Mouse (Mus musculus) neutrophil, adult 59 days (primary cell): Measurements from ENCODE around the gene Mymx. TPM values are rescaled to one million over a fixed set of nuclear protein-coding genes. Genes with fewer than 3 reads are reported as not detected.

Experiments
- total RNA-seq, 2 experiments: library from RNA; stranded (reverse); gene quantifications; 1 replicate in 1 of 2; 2 replicates in 1 of 2; pipeline ENCODE4 v1.2.4; 2023

Mymx gene
- not detected for total RNA-seq

GRCm38 (mm10) chr17:45601877-45602304, at the start of gene Mymx:
Gene Mymx (minus strand): TSS chr17:45602102.

DNA sequence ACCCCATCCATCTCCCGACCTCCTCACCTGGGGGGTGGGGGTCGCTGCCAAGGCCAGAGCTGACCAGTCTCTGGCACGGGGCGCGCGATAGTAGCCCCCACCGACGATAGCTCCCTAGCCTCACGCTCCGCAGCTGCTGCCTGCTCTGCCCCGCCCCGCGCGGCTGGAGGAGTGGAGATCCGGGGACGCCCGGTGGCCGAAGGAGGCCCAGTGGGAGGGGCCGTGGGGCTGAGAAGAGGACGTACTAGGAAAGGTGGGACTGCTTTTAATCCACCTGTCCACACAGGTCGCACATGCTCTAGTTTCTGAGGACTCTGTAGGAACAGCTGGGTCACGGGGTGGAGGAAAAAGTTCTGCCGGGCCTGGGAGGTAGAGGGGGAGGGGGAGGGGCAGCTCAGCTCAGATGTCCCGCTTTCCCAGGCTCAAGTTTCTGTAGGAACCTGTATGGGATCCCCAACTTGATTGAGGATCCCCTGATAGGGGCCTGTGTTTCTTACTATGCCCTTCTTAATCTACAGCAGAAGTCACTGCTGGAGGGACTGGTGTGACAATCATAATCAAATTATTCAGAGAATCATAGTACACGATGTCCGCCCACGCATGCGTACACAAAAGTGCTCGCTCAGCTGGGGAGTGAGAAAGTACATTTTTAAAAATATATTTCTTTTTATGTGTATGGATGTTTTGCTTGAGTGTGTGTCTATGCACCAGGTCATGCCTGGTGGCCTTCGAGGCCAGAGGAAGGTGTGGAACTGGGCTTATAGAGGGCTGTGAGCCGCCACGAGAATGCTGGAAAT, 2.3 kb downstream of the Mymx start, which contains the start of gene Slc29a1:
Slc29a1 (minus strand) TSS at position 161 of the 797 bp plus-strand sequence.

GRCm38 (mm10) chr17:45573087-45573779, 28.7 kb downstream of the Mymx start, which contains the start of gene Hsp90ab1:
Gene Hsp90ab1 (minus strand): TSS chr17:45573271.

GRCm38 (mm10) chr17:45563655-45564530, 38.0 kb downstream of the Mymx start, which contains the start of gene Slc35b2:
Gene Slc35b2 (plus strand): TSS chr17:45563874.

GRCm38 (mm10) chr17:45555452-45556106, 46.3 kb downstream of the Mymx start, which contains the start of gene Nfkbie:
Gene Nfkbie (plus strand): TSS chr17:45555703.

Other genes with a start within 250 kb of the Mymx start
- 10 to 100 TPM; 54.9 to 61.1 TPM for gene Cdc5l, start 168.4 kb downstream of the Mymx start, total RNA-seq
- not detected for gene Spats1, start 126.7 kb downstream of the Mymx start, total RNA-seq
- 1 to 10 TPM; 4.4 to 5.4 TPM for gene Aars2, start 95.3 kb downstream of the Mymx start, total RNA-seq
- not detected for gene Tcte1, start 78.7 kb downstream of the Mymx start, total RNA-seq
- gene Tmem151b, start 52.4 kb downstream of the Mymx start, total RNA-seq, result under 1 TPM in 1 of 2 experiments, not detected in 1; 0.09 TPM
- gene Nfkbie, start 46.4 kb downstream of the Mymx start, total RNA-seq, result 10 to 100 TPM; 30.1 to 40.3 TPM
- 10 to 100 TPM; 30.4 to 31.1 TPM for gene Slc35b2, start 38.2 kb downstream of the Mymx start, total RNA-seq
- gene Hsp90ab1, start 28.8 kb downstream of the Mymx start, total RNA-seq, result 100 to 1,000 TPM; 493 to 531 TPM
- 10 to 100 TPM; 23.7 to 37.0 TPM for gene Slc29a1, start 2.5 kb downstream of the Mymx start, total RNA-seq
- not detected for gene Capn11, start 57.2 kb upstream of the Mymx start, total RNA-seq
- gene Mrpl14, start 84.2 kb upstream of the Mymx start, total RNA-seq, result 10 to 100 TPM; 42.5 to 49.7 TPM
- 10 to 100 TPM; 21.0 to 26.7 TPM for gene Tmem63b, start 84.8 kb upstream of the Mymx start, total RNA-seq
- not detected for gene 1600014C23Rik, start 131.7 kb upstream of the Mymx start, total RNA-seq